In the genomic region with DNA sequence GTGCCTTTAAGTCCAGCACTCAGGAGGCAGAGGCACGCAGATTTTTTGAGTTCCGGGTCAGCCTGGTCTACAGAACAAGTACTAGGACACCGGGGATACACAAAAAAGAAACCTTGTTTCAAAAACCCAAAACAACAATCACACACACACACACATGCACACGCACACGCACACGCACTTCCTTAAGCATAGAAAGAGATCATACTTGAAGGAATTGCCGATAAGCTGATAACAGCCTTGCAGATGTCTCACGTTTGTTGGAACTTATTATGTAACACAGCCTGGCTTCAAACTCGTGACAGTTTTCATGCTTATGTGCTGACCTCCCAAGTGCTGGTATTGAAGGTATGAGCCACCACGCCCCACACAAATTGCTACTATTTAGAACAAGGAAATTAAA, we compare ENCODE assay signal across 19 mouse cellular contexts. TPM values are rescaled to one million over a fixed set of nuclear protein-coding genes. Genes with fewer than 3 reads are reported as not detected.
"Had no signal": no experiment of that assay in that cellular context is flagged by ENCODE, and none has a peak within 500 bp of the region (broad histone marks: within the 10 kb centered on the region; RNA-seq: fewer than 3 reads in every experiment).

No protein-coding gene starts in this region.

- ATAC-seq: lung, postnatal 0 days had no signal

- H3K9ac ChIP-seq: liver, embryonic 13.5 days; lung, embryonic 14.5 days; neural tube, embryonic 12.5 days; neural tube, embryonic 15.5 days had no signal

- H3K4me2 ChIP-seq: liver, embryonic 13.5 days; lung, embryonic 14.5 days; midbrain, embryonic 11.5 days; neural tube, embryonic 12.5 days; neural tube, embryonic 15.5 days had no signal

- H3K36me3 ChIP-seq: liver, embryonic 13.5 days; neural tube, embryonic 12.5 days; neural tube, embryonic 15.5 days had no signal

- DNase-seq: kidney, adult 2 months; kidney, postnatal 25 days; layer of hippocampus, adult 9-11 months; liver, embryonic 13.5 days; lung, embryonic 14.5 days; lung, postnatal 4 days; midbrain, embryonic 14.5 days; right cerebral cortex, adult 18-20 months; right cerebral cortex, postnatal 14 days; right cerebral cortex, postnatal 4 days; spleen, adult 18-20 months; thymus, adult 18-20 months; thymus, postnatal 36 days had no signal

- H3K27me3 ChIP-seq: liver, embryonic 13.5 days; neural tube, embryonic 12.5 days; neural tube, embryonic 15.5 days had no signal

- H3K4me1 ChIP-seq: neural tube, embryonic 12.5 days had no signal

- H3K27ac ChIP-seq: kidney, postnatal 0 days; neural tube, embryonic 12.5 days; neural tube, embryonic 15.5 days had no signal

- H3K9me3 ChIP-seq: liver, embryonic 13.5 days; neural tube, embryonic 12.5 days; neural tube, embryonic 15.5 days had no signal

- H3K4me3 ChIP-seq: layer of hippocampus, adult 2 months; liver, embryonic 13.5 days; neural tube, embryonic 12.5 days; neural tube, embryonic 15.5 days had no signal

RNA-seq across cellular contexts. Expression of a gene that starts 50.9 kb away (rescaled TPM):
- polyA plus RNA-seq: midbrain, embryonic 11.5 days had no signal
